Mouse (Mus musculus): ENCODE data around the gene Ldlrap1.

DNA sequence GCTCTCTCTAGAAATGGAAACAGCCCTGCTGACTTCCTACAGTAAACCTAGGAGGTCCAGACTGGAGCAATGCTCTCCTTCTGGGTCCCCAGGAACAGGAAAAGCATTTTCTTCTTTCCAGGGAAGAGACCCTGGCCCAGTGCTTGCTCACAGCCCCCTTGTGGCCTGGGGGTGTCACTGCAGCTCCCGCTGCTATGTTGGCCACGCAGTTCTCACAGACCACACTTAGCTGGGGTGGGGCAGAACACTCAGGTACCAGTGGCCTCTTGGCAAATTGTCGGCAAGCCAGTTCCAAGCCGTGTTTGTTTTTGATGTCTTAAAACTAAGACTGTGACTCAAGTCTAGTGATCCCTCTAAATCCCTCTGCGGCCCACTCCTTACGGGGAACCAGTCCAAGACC is 65.9 kb downstream of the Ldlrap1 start:
- TF ChIP-seq POLR2A (IDR thresholded peaks at IDR 0.05; ENCODE audit: insufficient read depth, low read depth, low read length) (no peak), CTCF (IDR thresholded peaks at IDR 0.05) (peak; percentile 100)
